Mouse (Mus musculus): ENCODE results near the gene Tchhl1.

DNA sequence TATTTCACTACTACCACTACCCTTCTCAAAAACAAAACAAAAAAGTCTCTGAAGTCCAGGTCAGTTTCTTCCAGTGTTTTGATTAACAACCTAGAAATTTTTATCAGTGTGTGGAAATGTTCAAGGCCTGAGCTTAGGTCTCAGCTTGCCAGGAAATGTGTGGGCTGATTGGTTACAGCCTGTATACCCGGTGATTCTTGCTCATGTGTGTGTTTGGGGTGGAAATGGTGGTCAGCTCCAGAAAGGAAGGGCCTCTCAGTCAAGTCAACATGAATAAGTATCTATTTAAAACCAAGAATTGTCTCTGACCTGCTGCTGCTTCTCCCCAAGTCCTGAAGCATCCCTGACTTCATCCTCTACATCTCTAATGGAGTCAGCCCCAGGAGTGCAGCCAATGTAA is 40.7 kb downstream of the Tchhl1 start:
- no peak for TF ChIP-seq CTCF (IDR thresholded peaks at IDR 0.05; ENCODE audit: low read depth)
- no peak for TF ChIP-seq EP300 (optimal IDR thresholded peaks at IDR 0.05)

All from stomach, postnatal 0 days (tissue).